8 mouse cellular contexts compared by ENCODE assay signal in the genomic region with DNA sequence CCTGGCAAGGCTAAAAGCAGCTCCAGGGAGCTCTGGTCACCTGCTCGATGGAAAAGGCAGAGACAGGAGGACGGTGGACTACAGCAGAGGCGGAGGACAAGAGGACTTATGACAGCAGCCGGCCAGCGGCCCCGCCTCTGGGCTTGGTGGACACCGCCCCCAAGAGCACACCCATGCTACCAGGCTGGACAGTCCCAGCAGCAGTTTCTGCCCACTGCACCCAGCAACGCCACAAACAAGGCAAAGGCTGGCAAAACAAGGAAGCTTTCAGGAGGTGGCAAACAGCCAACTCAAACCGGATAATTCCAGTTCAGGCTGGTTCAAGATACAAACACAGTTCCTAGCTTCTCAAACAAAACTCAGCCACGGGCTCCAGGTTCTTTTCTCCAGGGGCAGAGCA. TPM values are rescaled to one million over a fixed set of nuclear protein-coding genes. Genes with fewer than 3 reads are reported as not detected.
A peak's percentile ranks its signal among the peaks of the same experiment; 100 is the strongest.
DNase-seq lines count a peak whose midpoint lies in the region; ATAC-seq and TF ChIP-seq lines count a peak whose summit lies in the region.

No protein-coding gene starts in this region.

- TF ChIP-seq CTCF in heart, adult 2 months (IDR thresholded peaks at IDR 0.05) = peak; percentile 24; the same call in 1 of the 2 replicates

- H3K4me2 ChIP-seq in limb, embryonic 12.5 days = no peak overlapping the region
- H3K4me2 ChIP-seq in embryonic facial prominence, embryonic 13.5 days = peak overlapping the region; percentile 26
- no peak overlapping the region for H3K4me2 ChIP-seq in limb, embryonic 14.5 days (replicated peaks; ENCODE audit: low read depth, low read length, severe bottlenecking)
- no peak overlapping the region; the same call in 1 of the 2 replicates for H3K4me2 ChIP-seq in stomach, embryonic 14.5 days (replicated peaks; ENCODE audit: low read depth, low read length)

- TF ChIP-seq EP300 in heart, adult 2 months (IDR thresholded peaks at IDR 0.05; ENCODE audit: insufficient read depth, low read depth, low read length) = peak; percentile 59; the same call in 1 of the 2 replicates

- no peaks in the 10 kb centered on the region for H3K27me3 ChIP-seq in limb, embryonic 12.5 days
- H3K27me3 ChIP-seq in limb, embryonic 10.5 days (ENCODE audit: low read depth, poor library complexity, severe bottlenecking) = no peaks in the 10 kb centered on the region
- H3K27me3 ChIP-seq in embryonic facial prominence, embryonic 13.5 days = no peaks in the 10 kb centered on the region
- no peaks in the 10 kb centered on the region for H3K27me3 ChIP-seq in heart, adult 2 months (ENCODE audit: control insufficient read depth, insufficient read depth, low read length)
- no peaks in the 10 kb centered on the region for H3K27me3 ChIP-seq in limb, embryonic 14.5 days (ENCODE audit: control insufficient read depth, insufficient read depth, low read length)
- H3K27me3 ChIP-seq in stomach, embryonic 14.5 days (ENCODE audit: control insufficient read depth, insufficient read depth, low read length) = no peaks in the 10 kb centered on the region

- no peak; the same call in 1 of the 2 replicates for ATAC-seq in limb, embryonic 12.5 days (ENCODE audit: insufficient number of reproducible peaks, insufficient read depth, low FRiP score, low TSS enrichment, low read depth)
- ATAC-seq in embryonic facial prominence, embryonic 13.5 days (ENCODE audit: insufficient number of reproducible peaks, insufficient read depth, low FRiP score, low TSS enrichment, low read depth) = 0 out of 2 replicates have a peak, but pooled peaks have one; percentile 59
- peak; percentile 37; the same call in 1 of the 2 replicates for ATAC-seq in limb, embryonic 14.5 days (ENCODE audit: low FRiP score, low read depth)
- peak; percentile 96 for ATAC-seq in monocyte, adult 5-6 weeks (replicated peaks; ENCODE audit: insufficient number of reproducible peaks, low FRiP score, low TSS enrichment, poor library complexity, severe bottlenecking)
- ATAC-seq in stomach, embryonic 14.5 days (ENCODE audit: insufficient number of reproducible peaks, insufficient read depth, low FRiP score, low read depth) = peak; percentile 78

- H3K79me2 ChIP-seq in heart, adult 2 months (replicated peaks; ENCODE audit: control insufficient read depth, insufficient read depth, low read length) = peaks cover 16% of the 10 kb centered on the region

- peaks cover 14% of the 10 kb centered on the region for H3K4me1 ChIP-seq in limb, embryonic 12.5 days (replicated peaks)
- peaks cover 11% of the 10 kb centered on the region for H3K4me1 ChIP-seq in limb, embryonic 10.5 days
- peaks cover 40% of the 10 kb centered on the region for H3K4me1 ChIP-seq in embryonic facial prominence, embryonic 13.5 days
- peaks cover 15% of the 10 kb centered on the region for H3K4me1 ChIP-seq in heart, adult 2 months (ENCODE audit: control insufficient read depth, insufficient read depth, low read length)
- H3K4me1 ChIP-seq in limb, embryonic 14.5 days (ENCODE audit: control insufficient read depth, insufficient read depth, low read length) = peaks cover 5% of the 10 kb centered on the region
- H3K4me1 ChIP-seq in stomach, embryonic 14.5 days (ENCODE audit: control insufficient read depth, insufficient read depth, low read length) = peaks cover 24% of the 10 kb centered on the region

- WGBS in limb, embryonic 12.5 days = 80% methylated on average over 10 of the region's 10 CpGs
- 87% methylated on average over 10 of the region's 10 CpGs for WGBS in limb, embryonic 10.5 days
- WGBS in embryonic facial prominence, embryonic 13.5 days = 66% methylated on average over 10 of the region's 10 CpGs
- WGBS in heart, adult 2 months = 9% methylated on average over 10 of the region's 10 CpGs
- 57% methylated on average over 10 of the region's 10 CpGs for WGBS in limb, embryonic 14.5 days
- 44% methylated on average over 10 of the region's 10 CpGs for WGBS in stomach, embryonic 14.5 days

- no peaks in the 10 kb centered on the region for H3K9me3 ChIP-seq in limb, embryonic 12.5 days
- H3K9me3 ChIP-seq in limb, embryonic 10.5 days (replicated peaks) = no peaks in the 10 kb centered on the region
- no peaks in the 10 kb centered on the region for H3K9me3 ChIP-seq in embryonic facial prominence, embryonic 13.5 days
- H3K9me3 ChIP-seq in limb, embryonic 14.5 days (ENCODE audit: control insufficient read depth, low read length) = no peaks in the 10 kb centered on the region
- no peaks in the 10 kb centered on the region for H3K9me3 ChIP-seq in stomach, embryonic 14.5 days (ENCODE audit: control insufficient read depth, low read depth, low read length)

- DNase-seq in limb, embryonic 10.5 days (ENCODE audit: low spot score) = no peak
- DNase-seq in heart, adult 2 months = peak; percentile 78 to 88
- DNase-seq in kidney, adult 8-10 months = peak; percentile 96
- DNase-seq in limb, embryonic 14.5 days (ENCODE audit: low spot score) = peak; percentile 70

- H3K27ac ChIP-seq in limb, embryonic 12.5 days = peak overlapping the region; percentile 77
- H3K27ac ChIP-seq in limb, embryonic 10.5 days = no peak overlapping the region
- peak overlapping the region; percentile 81 for H3K27ac ChIP-seq in embryonic facial prominence, embryonic 13.5 days
- peak overlapping the region; percentile 65 for H3K27ac ChIP-seq in heart, adult 2 months
- H3K27ac ChIP-seq in limb, embryonic 14.5 days (replicated peaks; ENCODE audit: low read depth, low read length) = peak overlapping the region; percentile 71
- peak overlapping the region; percentile 81 for H3K27ac ChIP-seq in stomach, embryonic 14.5 days (ENCODE audit: low read length)

- peaks cover 9% of the 10 kb centered on the region for H3K36me3 ChIP-seq in limb, embryonic 12.5 days
- peaks cover 18% of the 10 kb centered on the region for H3K36me3 ChIP-seq in limb, embryonic 10.5 days
- 0 out of 2 replicates have a peak, but pooled peaks cover 8% of the 10 kb centered on the region for H3K36me3 ChIP-seq in embryonic facial prominence, embryonic 13.5 days
- H3K36me3 ChIP-seq in heart, adult 2 months (ENCODE audit: control insufficient read depth, insufficient read depth, low read length) = no peaks in the 10 kb centered on the region
- H3K36me3 ChIP-seq in limb, embryonic 14.5 days (ENCODE audit: control insufficient read depth, insufficient read depth, low read length) = peaks cover 3% of the 10 kb centered on the region; the same call in 1 of the 2 replicates
- no peaks in the 10 kb centered on the region for H3K36me3 ChIP-seq in stomach, embryonic 14.5 days (ENCODE audit: control insufficient read depth, insufficient read depth, low read length)

- intact Hi-C loops in heart, adult 2 months (cut with DNase I) = loop anchor here (1.0 to 5.0 kb wide), 2 partner anchors 51 to 76 kb away; no protein-coding TSS in a partner anchor

- 0 out of 2 replicates have a peak, but pooled peaks have one; percentile 12 for TF ChIP-seq POLR2A in heart, adult 2 months (IDR thresholded peaks at IDR 0.05; ENCODE audit: insufficient read depth, low read depth, low read length)
- no peak for TF ChIP-seq POLR2A in limb, embryonic 14.5 days (IDR thresholded peaks at IDR 0.05; ENCODE audit: borderline replicate concordance, extremely low read depth, insufficient read depth, insufficient read length)

- H3K9ac ChIP-seq in limb, embryonic 12.5 days (replicated peaks) = no peak overlapping the region
- H3K9ac ChIP-seq in embryonic facial prominence, embryonic 13.5 days = peak overlapping the region; percentile 37; the same call in 1 of the 2 replicates
- H3K9ac ChIP-seq in heart, adult 2 months (ENCODE audit: low read depth, low read length) = no peak overlapping the region
- no peak overlapping the region for H3K9ac ChIP-seq in limb, embryonic 14.5 days (ENCODE audit: low read depth, low read length, severe bottlenecking)
- no peak overlapping the region for H3K9ac ChIP-seq in stomach, embryonic 14.5 days (replicated peaks; ENCODE audit: low read depth, low read length)

- H3K4me3 ChIP-seq in limb, embryonic 12.5 days (replicated peaks) = no peak overlapping the region
- H3K4me3 ChIP-seq in limb, embryonic 10.5 days = no peak overlapping the region
- no peak overlapping the region for H3K4me3 ChIP-seq in embryonic facial prominence, embryonic 13.5 days
- no peak overlapping the region for H3K4me3 ChIP-seq in heart, adult 2 months
- no peak overlapping the region for H3K4me3 ChIP-seq in limb, embryonic 14.5 days (replicated peaks; ENCODE audit: low read length)
- H3K4me3 ChIP-seq in stomach, embryonic 14.5 days (ENCODE audit: low read depth, low read length) = no peak overlapping the region

RNA-seq across cellular contexts. Expression of gene Spen, which starts 32.0 kb away (rescaled TPM):
- polyA plus RNA-seq in limb, embryonic 12.5 days (2016; fragmentation: Nextera tagmentation; extraction: Ambion mirVana) = 14.1 and 16.6 TPM in 2 replicates
- 11.5 TPM in 2 replicates for polyA plus RNA-seq in limb, embryonic 10.5 days (2016; fragmentation: Nextera tagmentation; extraction: Ambion mirVana)
- polyA plus RNA-seq in embryonic facial prominence, embryonic 13.5 days (2015; fragmentation: Nextera tagmentation; extraction: Ambion mirVana) = 11.6 and 12.7 TPM in 2 replicates
- total RNA-seq in heart, adult 2 months (2021) = 10 to 100 TPM; 28.0 to 28.9 TPM
- 10.7 and 11.5 TPM in 2 replicates for polyA plus RNA-seq in heart, adult 2 months (2012; rRNA removed)
- polyA plus RNA-seq in limb, embryonic 14.5 days (2012; rRNA removed) = 15.9 and 16.2 TPM in 2 replicates
- 12.2 and 13.1 TPM in 2 replicates for polyA plus RNA-seq in limb, embryonic 14.5 days (2014; fragmentation: Nextera tagmentation; extraction: Ambion mirVana)
- 39.8 to 81.5 TPM (median 48.1 TPM) in 3 replicates for total RNA-seq in monocyte, adult 5-6 weeks (2017)
- 16.2 and 16.9 TPM in 2 replicates for polyA plus RNA-seq in stomach, embryonic 14.5 days (2014; fragmentation: Nextera tagmentation; extraction: Ambion mirVana)
